Mouse (Mus musculus) E14TG2a.4 (cell line): ENCODE data around the gene 1110032A03Rik.
A peak's percentile ranks its signal among the peaks of the same experiment; 100 is the strongest.

Experiments
- H3K27me3 ChIP-seq: 2 replicates; pipeline ENCODE4 v1.6.1; 2014; ENCODE audit warnings: low read length, control low read depth; ENCODE audit not compliant: insufficient read depth
- H3K36me3 ChIP-seq: 2 replicates; pipeline ENCODE4 v1.6.1; 2014; ENCODE audit warnings: low read length, control low read depth; ENCODE audit not compliant: insufficient read depth
- H3K4me1 ChIP-seq: replicated peaks from 2 replicates; pipeline ENCODE4 v1.6.1; 2014; ENCODE audit warnings: low read depth, low read length, control low read depth
- H3K4me3 ChIP-seq: replicated peaks from 2 replicates; pipeline ENCODE4 v1.5.1; 2014; ENCODE audit warnings: mild to moderate bottlenecking, low read length
- H3K9me3 ChIP-seq: 2 replicates; pipeline ENCODE4 v1.6.1; 2014; ENCODE audit warnings: low read length, control low read depth
- CTCF ChIP-seq: conservative IDR thresholded peaks from 2 replicates; pipeline ENCODE4 v1.5.1; 2014; ENCODE audit warnings: low read length
- NANOG ChIP-seq: IDR thresholded peaks from 2 replicates; pipeline ENCODE4 v1.6.1; 2014; ENCODE audit warnings: borderline replicate concordance, low read length, mixed read lengths
- POU5F1 ChIP-seq: IDR thresholded peaks from 2 replicates; pipeline ENCODE4 v1.6.1; 2014; ENCODE audit warnings: low read length, borderline replicate concordance

Gene 1110032A03Rik

GRCm38 (mm10) chr9:50732560-50732959 lies 42.8 kb downstream of the 1110032A03Rik start:
- Histone ChIP-seq H3K4me3 (no peak overlapping the region), H3K9me3 (no peaks in the 10 kb centered on the region), H3K27me3 (no peaks in the 10 kb centered on the region), H3K36me3 (no peaks in the 10 kb centered on the region), H3K4me1 (peaks cover 57% of the 10 kb centered on the region)
- TF ChIP-seq NANOG, result no peak
- no peak for TF ChIP-seq POU5F1
- TF ChIP-seq CTCF, result no peak

- Histone ChIP-seq H3K9me3 (no peaks in the 10 kb centered on the region), H3K27me3 (no peaks in the 10 kb centered on the region), H3K4me1 (peaks cover 78% of the 10 kb centered on the region), H3K4me3 (no peak overlapping the region), H3K36me3 (peaks cover 6% of the 10 kb centered on the region; the same call in 1 of the 2 replicates)
- TF ChIP-seq CTCF (no peak), POU5F1 (no peak), NANOG (no peak)
These were observed 45.7 kb downstream of the 1110032A03Rik start for GRCm38 (mm10) chr9:50729600-50729999.

GRCm38 (mm10) chr9:50727925-50728651 lies 47.2 kb downstream of the 1110032A03Rik start:
- TF ChIP-seq CTCF, result no peak
- no peak for TF ChIP-seq NANOG
- no peak for TF ChIP-seq POU5F1
- no peaks in the 10 kb centered on the region for H3K27me3 ChIP-seq
- H3K4me3 ChIP-seq, result peak overlapping the region; percentile 83
- peaks cover 10% of the 10 kb centered on the region for H3K36me3 ChIP-seq
- no peaks in the 10 kb centered on the region for H3K9me3 ChIP-seq
- H3K4me1 ChIP-seq, result peaks cover 81% of the 10 kb centered on the region

- Histone ChIP-seq H3K27me3 (no peaks in the 10 kb centered on the region), H3K4me1 (peaks cover 81% of the 10 kb centered on the region), H3K9me3 (no peaks in the 10 kb centered on the region), H3K4me3 (peak overlapping the region; percentile 83), H3K36me3 (peaks cover 10% of the 10 kb centered on the region)
- TF ChIP-seq CTCF, result no peak
- TF ChIP-seq NANOG, result no peak
These were observed 48.0 kb downstream of the 1110032A03Rik start for GRCm38 (mm10) chr9:50727171-50727924.

DNA sequence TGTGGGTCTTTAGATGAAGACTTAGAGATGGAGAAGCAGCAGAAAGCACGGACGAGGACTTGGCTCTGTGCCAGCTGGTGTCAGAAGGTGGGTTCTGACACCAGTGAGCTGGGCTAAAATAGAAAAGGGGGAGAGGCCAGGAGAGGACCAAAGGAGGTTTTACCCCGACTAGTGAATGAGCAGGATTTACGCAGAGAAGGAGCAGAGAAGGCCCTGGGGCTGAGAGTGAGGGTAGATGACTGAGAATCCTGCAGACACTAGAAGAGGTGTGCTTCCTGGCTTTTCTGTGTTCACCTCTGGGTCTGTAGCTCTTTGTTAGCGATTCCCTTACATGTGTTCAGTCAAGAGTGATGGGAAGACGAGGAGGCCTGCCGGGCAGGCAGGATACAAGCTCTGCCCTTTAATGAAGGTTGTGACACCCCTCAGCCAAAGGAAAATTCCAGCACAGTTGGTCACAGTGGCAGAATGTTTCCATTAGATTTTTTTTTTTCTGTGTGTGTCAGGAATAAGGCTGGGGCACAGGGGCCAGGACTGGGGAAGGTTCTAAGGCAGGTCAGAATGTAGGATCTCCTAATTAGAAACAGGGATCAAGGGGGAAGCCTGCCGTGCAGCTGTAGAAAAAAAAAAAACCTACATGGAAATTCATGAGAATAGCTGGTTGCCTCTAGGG lies 49.3 kb downstream of the 1110032A03Rik start:
- Histone ChIP-seq H3K4me3 (peak overlapping the region; percentile 83), H3K9me3 (no peaks in the 10 kb centered on the region), H3K36me3 (peaks cover 10% of the 10 kb centered on the region), H3K4me1 (peaks cover 81% of the 10 kb centered on the region), H3K27me3 (no peaks in the 10 kb centered on the region)
- TF ChIP-seq POU5F1 (no peak), CTCF (no peak), NANOG (no peak)

GRCm38 (mm10) chr9:50724661-50725330 lies 50.5 kb downstream of the 1110032A03Rik start:
- H3K27me3 ChIP-seq, result no peaks in the 10 kb centered on the region
- no peaks in the 10 kb centered on the region for H3K9me3 ChIP-seq
- peaks cover 10% of the 10 kb centered on the region for H3K36me3 ChIP-seq
- TF ChIP-seq CTCF, result no peak
- no peak for TF ChIP-seq POU5F1
- TF ChIP-seq NANOG, result no peak
- H3K4me3 ChIP-seq, result no peak overlapping the region
- H3K4me1 ChIP-seq, result peaks cover 82% of the 10 kb centered on the region

GRCm38 (mm10) chr9:50724147-50724546 lies 51.2 kb downstream of the 1110032A03Rik start:
- Histone ChIP-seq H3K4me1 (peaks cover 75% of the 10 kb centered on the region), H3K36me3 (peaks cover 10% of the 10 kb centered on the region), H3K4me3 (no peak overlapping the region), H3K27me3 (no peaks in the 10 kb centered on the region), H3K9me3 (no peaks in the 10 kb centered on the region)
- TF ChIP-seq CTCF (no peak), NANOG (no peak), POU5F1 (no peak)

DNA sequence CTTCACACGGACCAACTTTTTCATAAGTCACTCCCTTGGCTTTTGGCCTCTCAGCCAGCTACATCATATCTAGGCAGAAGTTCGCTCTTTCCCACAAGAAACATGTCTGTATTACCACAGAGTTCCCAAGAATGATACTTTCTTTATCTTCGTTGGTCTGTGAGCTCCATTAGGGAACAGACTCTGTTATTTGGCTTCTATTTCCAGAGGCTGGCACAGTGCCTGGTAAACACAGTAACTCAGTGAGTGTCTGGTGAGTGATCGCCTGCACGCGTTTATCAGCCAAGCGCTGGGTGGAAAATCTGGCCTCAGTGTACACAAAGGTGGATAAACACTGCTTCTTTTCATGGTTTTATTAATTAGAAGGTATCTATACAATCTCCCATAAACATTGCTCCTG lies 51.9 kb downstream of the 1110032A03Rik start:
- Histone ChIP-seq H3K9me3 (no peaks in the 10 kb centered on the region), H3K36me3 (peaks cover 10% of the 10 kb centered on the region), H3K4me1 (peaks cover 69% of the 10 kb centered on the region), H3K27me3 (no peaks in the 10 kb centered on the region), H3K4me3 (no peak overlapping the region)
- TF ChIP-seq POU5F1 (no peak), NANOG (no peak), CTCF (no peak)
